Mouse (Mus musculus) myocyte (in vitro differentiated cells): Measurements from ENCODE around the gene Akt1s1. TPM values are rescaled to one million over a fixed set of nuclear protein-coding genes. Genes with fewer than 3 reads are reported as not detected.

ENCODE experiments used
- H3K27me3 ChIP-seq: one replicate; pipeline ENCODE4 v1.6.1; 2011; ENCODE audit not compliant: control insufficient read depth, insufficient read depth, insufficient read length
- H3K36me3 ChIP-seq: one replicate; pipeline ENCODE4 v1.6.1; 2011; ENCODE audit not compliant: control insufficient read depth, insufficient read depth
- H3K4me2 ChIP-seq: one replicate; pipeline ENCODE4 v1.6.1; 2011; ENCODE audit warnings: low read depth, control low read depth
- H3K4me3 ChIP-seq: one replicate; pipeline ENCODE4 v1.5.1; 2011; ENCODE audit warnings: mild to moderate bottlenecking, control low read depth, moderate library complexity
- H3K79me2 ChIP-seq: one replicate; pipeline ENCODE4 v1.6.1; 2011; ENCODE audit not compliant: control insufficient read depth, insufficient read depth
- H3ac ChIP-seq: one replicate; pipeline ENCODE4 v1.6.1; 2011; ENCODE audit not compliant: control insufficient read depth, insufficient read length
- CEBPB ChIP-seq: IDR thresholded peaks from 2 replicates; pipeline ENCODE4 v1.6.1; 2011; ENCODE audit warnings: mild to moderate bottlenecking, moderate library complexity; ENCODE audit not compliant: poor library complexity, insufficient read depth, severe bottlenecking
- E2F4 ChIP-seq: IDR thresholded peaks from one replicate; pipeline ENCODE4 v1.6.1; 2011; ENCODE audit warnings: mild to moderate bottlenecking, control low read depth, moderate library complexity; ENCODE audit not compliant: insufficient read depth
- MAX ChIP-seq: IDR thresholded peaks from one replicate; pipeline ENCODE4 v1.6.1; 2011; ENCODE audit warnings: low read depth, mild to moderate bottlenecking, control low read depth
- MYOD1 ChIP-seq, 3 experiments: IDR thresholded peaks; one replicate each; pipeline ENCODE4 v1.6.1; 2011; ENCODE audit warnings: control low read depth in 2 of 3, low read depth in 2 of 3, mild to moderate bottlenecking in 2 of 3, moderate library complexity in 1 of 3; ENCODE audit not compliant: insufficient read length in 2 of 3, control insufficient read depth in 1 of 3
- MYOG ChIP-seq, 3 experiments: IDR thresholded peaks; one replicate each; pipeline ENCODE4 v1.6.1; 2011; ENCODE audit warnings: control low read depth in 2 of 3, low read depth in 2 of 3, mild to moderate bottlenecking in 2 of 3; ENCODE audit not compliant: insufficient read length in 2 of 3, control insufficient read depth in 1 of 3, insufficient read depth in 1 of 3
- POLR2A ChIP-seq: IDR thresholded peaks from one replicate; pipeline ENCODE4 v1.6.1; 2011; ENCODE audit warnings: low read depth, mild to moderate bottlenecking, control low read depth, moderate library complexity; ENCODE audit not compliant: insufficient read length
- POLR2AphosphoS2 ChIP-seq: IDR thresholded peaks from one replicate; pipeline ENCODE4 v1.6.1; 2011; ENCODE audit warnings: low read depth, control low read depth; ENCODE audit not compliant: insufficient read length
- REST ChIP-seq: IDR thresholded peaks from one replicate; pipeline ENCODE4 v1.6.1; 2011; ENCODE audit warnings: mild to moderate bottlenecking, control low read depth, moderate library complexity; ENCODE audit not compliant: insufficient read depth, insufficient read length
- SRF ChIP-seq: IDR thresholded peaks from one replicate; pipeline ENCODE4 v1.6.1; 2011; ENCODE audit warnings: low read depth; ENCODE audit not compliant: control insufficient read depth, insufficient read length
- TCF12 ChIP-seq: IDR thresholded peaks from one replicate; pipeline ENCODE4 v1.6.1; 2011; ENCODE audit warnings: mild to moderate bottlenecking, control low read depth; ENCODE audit not compliant: poor library complexity, insufficient read depth, severe bottlenecking
- TCF3 ChIP-seq: IDR thresholded peaks from one replicate; pipeline ENCODE4 v1.6.1; 2011; ENCODE audit warnings: low read depth, control low read depth; ENCODE audit not compliant: insufficient read length
- USF1 ChIP-seq: IDR thresholded peaks from one replicate; pipeline ENCODE4 v1.6.1; 2011; ENCODE audit warnings: low read depth, mild to moderate bottlenecking, control low read depth, moderate library complexity
- polyA plus RNA-seq: library from polyadenylated mRNA; unstranded; fragments of >200 nt; fragmentation: generic; extraction: Trizol; gene quantifications from one replicate; pipeline ENCODE4 v1.2.1, GENCODE M21; 2012; ENCODE audit warnings: missing spikeins

The Akt1s1 gene
- polyA plus RNA-seq, 1 experiment: 200 TPM

DNA sequence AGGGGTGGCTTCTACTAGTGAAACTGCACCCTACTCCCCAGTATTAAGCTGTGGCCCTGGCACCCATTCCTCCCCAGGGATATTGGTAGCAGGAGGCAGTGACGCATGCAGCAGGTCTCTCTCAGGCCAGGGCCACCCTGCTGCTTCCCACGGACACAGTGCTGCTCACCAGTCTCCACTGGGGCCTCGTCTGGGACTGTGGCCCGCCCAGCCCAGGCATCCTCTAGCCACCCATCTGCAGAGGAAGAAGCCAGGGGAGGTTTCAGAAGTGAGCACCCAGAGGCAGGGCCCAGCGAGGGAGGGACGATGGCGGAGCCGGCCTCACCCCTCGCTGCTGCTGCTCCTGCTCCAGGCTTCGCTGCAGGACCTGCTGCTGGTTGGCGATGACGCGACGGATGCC, 14.4 kb downstream of the Akt1s1 start:
- H3ac ChIP-seq: no peak overlapping the region
- peaks cover 49% of the 10 kb centered on the region for H3K79me2 ChIP-seq
- H3K36me3 ChIP-seq: peaks cover 5% of the 10 kb centered on the region
- H3K4me3 ChIP-seq: no peak overlapping the region
- no peak for TF ChIP-seq TCF12
- no peak for TF ChIP-seq MYOD1 (IDR thresholded peaks at IDR 0.05; ENCODE audit: control insufficient read depth in 1 of 3, insufficient read length in 2 of 3, low read depth in 2 of 3)
- TF ChIP-seq MAX: no peak
- TF ChIP-seq MYOG (IDR thresholded peaks at IDR 0.05; ENCODE audit: control insufficient read depth in 1 of 3, insufficient read depth in 1 of 3, insufficient read length in 2 of 3, low read depth in 2 of 3): no peak
- no peak for TF ChIP-seq CEBPB
- peak; percentile 32 for TF ChIP-seq POLR2A
- no peak for TF ChIP-seq E2F4
- no peak for TF ChIP-seq REST
- H3K4me2 ChIP-seq: no peak overlapping the region
- H3K27me3 ChIP-seq: no peaks in the 10 kb centered on the region

DNA sequence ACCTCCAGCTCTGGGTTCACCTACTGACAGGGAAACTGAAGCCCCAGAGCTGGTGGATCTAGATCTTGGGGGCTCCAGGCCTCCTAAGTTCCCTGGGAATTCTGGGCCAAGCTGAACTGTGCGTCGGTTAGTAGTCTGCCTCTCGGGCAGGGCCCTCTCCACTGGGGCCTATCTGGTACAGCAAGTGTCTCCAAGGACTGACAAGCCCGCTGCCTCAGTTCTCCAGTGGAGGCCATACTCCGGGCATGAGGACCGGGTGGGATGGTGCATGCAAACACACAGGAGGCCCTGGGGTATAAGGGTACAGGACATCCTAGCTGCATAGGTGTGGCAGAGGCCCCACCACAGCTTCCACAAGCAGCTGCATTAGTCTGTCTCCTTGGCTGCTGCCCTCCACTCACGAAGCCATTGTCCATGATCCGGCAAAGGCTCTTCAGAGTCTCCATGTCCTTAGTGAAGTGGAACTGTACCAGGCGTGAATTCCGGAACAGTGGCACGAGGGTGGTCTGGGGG, 15.2 kb downstream of the Akt1s1 start:
- Histone ChIP-seq H3K4me3 (no peak overlapping the region), H3K79me2 (peaks cover 54% of the 10 kb centered on the region), H3ac (no peak overlapping the region), H3K36me3 (peaks cover 5% of the 10 kb centered on the region), H3K27me3 (no peaks in the 10 kb centered on the region), H3K4me2 (no peak overlapping the region)
- no peak for TF ChIP-seq TCF12
- TF ChIP-seq POLR2AphosphoS2: peak; percentile 62
- no peak for TF ChIP-seq SRF

DNA sequence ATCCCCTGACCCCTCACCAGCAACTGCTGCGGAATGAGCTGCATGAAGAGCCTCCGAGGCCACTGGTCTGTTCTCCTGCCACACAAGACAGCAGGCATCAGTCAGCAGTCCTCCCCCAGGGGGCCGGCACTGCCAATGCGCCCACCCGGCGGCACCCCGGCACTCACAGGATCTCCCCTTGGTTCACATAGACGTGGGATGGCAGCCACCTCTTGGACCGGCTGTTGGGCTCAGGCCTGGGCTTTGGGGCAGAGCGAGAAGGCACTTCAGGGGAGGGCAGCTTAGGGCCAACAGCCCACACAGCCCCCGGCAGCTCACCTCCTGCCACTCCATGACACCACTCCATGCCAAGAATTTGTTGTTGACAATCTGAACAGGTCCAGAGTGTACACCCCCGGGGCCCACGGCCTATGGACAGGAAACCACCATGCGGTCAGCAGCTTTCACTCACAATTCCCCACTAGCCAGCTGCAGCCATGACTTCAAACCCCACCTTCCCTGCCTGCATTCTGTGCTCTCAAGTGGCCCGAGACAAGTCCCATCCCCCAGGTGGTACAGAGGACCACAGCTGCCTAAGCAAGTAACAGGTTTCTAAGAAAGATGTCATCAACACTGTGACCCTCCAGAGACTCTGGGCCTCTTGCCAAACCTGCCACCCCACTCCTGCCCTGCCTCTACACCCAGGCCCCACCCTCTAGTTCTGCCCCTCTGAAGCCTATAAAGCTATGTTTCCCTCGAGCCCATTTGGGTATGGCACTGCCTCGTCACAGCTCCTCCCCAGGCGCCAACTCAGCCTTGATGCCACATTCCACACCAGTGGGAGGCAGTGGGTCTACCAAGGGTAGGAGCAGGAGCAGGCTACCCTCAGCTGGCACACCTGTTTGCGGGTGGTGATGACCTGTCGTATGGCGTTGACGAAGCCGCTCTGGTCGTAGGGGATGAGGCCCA, 16.1 kb downstream of the Akt1s1 start:
- TF ChIP-seq TCF3 (no peak), E2F4 (no peak), POLR2A (peak; percentile 27), CEBPB (no peak), MAX (no peak), TCF12 (no peak), REST (no peak), MYOG (IDR thresholded peaks at IDR 0.05; ENCODE audit: control insufficient read depth in 1 of 3, insufficient read depth in 1 of 3, insufficient read length in 2 of 3, low read depth in 2 of 3) (peak in 1 of 3 experiments; percentile 61), POLR2AphosphoS2 (peak; percentile 70), SRF (no peak), USF1 (no peak), MYOD1 (IDR thresholded peaks at IDR 0.05; ENCODE audit: control insufficient read depth in 1 of 3, insufficient read length in 2 of 3, low read depth in 2 of 3) (peak in 2 of 3 experiments; percentile 33 to 68)
- Histone ChIP-seq H3ac (no peak overlapping the region), H3K36me3 (peaks cover 5% of the 10 kb centered on the region), H3K79me2 (peaks cover 49% of the 10 kb centered on the region), H3K27me3 (no peaks in the 10 kb centered on the region), H3K4me3 (no peak overlapping the region), H3K4me2 (peak overlapping the region; percentile 92)

DNA sequence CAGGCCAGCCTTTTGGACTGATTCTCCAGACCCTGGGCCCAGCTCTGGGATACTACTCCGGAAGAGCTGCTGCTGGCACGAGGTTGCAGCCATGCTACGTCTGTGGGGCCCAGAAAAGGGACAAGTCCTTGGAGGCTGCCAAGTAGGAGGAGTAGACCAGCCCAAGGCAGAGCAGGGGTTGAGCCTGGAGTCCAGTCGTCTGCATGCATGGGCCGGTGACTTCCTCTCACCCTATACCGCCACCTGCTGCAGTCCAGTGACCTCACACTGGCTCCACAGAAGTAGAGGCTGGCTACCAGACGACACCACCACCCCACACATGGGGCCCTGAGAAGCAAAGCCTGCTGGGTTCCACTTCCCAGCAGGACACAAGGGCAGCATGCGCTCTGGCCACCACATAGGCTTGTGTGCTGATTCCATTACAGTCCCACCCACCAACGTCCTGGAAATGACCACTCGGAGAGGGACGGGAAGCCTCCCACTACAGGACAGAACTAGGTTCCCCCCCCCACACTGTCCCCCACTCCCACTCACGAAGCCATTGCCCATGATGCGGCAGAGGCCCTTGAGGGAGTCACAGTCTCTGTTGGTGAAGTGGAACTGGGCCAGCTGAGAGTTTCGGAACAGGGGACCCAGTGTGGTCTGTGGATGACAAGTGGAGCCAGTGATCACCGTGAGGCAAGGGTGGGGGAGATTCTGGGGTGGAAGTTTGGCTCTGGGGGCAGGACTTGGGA, 17.7 kb downstream of the Akt1s1 start:
- Histone ChIP-seq H3K27me3 (no peaks in the 10 kb centered on the region), H3K4me2 (peak overlapping the region; percentile 92), H3K4me3 (no peak overlapping the region), H3K79me2 (peaks cover 49% of the 10 kb centered on the region), H3K36me3 (peaks cover 3% of the 10 kb centered on the region), H3ac (no peak overlapping the region)
- TF ChIP-seq MYOD1 (IDR thresholded peaks at IDR 0.05; ENCODE audit: control insufficient read depth in 1 of 3, insufficient read length in 2 of 3, low read depth in 2 of 3) (peak in 1 of 3 experiments; percentile 31), USF1 (no peak), POLR2AphosphoS2 (peak; percentile 64)

DNA sequence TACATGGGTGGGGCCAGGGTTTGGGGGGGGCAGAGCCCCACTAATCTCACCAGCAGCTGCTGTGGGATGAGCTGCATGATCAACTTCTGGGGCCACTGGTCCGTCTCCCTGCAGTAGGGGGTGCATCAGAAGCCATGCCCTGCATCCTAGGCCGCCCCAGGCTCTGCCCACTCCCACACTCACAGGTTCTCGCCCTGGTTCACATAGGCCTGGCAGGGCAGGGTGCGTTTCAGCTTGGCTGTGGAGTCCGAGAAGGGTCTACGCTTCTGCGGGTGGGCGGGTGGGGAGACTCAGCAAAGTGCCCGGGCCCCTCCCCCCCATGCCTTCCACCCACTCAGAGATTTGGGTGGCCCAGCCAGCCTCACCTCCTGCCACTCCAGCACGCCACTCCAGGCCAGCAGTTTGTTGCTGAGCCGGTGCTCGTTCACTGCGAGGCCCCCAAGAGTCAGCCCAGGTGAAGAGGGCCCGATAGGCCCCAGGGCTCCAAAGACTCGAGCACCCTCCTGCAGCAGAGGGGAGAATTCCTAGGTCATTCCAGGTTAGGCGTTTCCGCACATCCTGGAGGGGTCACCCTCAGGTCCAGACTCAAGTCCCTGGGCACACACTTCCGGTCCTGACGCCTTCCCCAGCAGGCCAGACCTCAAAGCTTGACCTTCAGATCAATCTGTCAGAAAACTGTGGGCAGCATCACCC, 18.4 kb downstream of the Akt1s1 start:
- no peaks in the 10 kb centered on the region for H3K27me3 ChIP-seq
- H3K79me2 ChIP-seq: peaks cover 49% of the 10 kb centered on the region
- H3K4me2 ChIP-seq: peak overlapping the region; percentile 92
- TF ChIP-seq MYOD1 (IDR thresholded peaks at IDR 0.05; ENCODE audit: control insufficient read depth in 1 of 3, insufficient read length in 2 of 3, low read depth in 2 of 3): peak in 1 of 3 experiments; percentile 56
- TF ChIP-seq MYOG (IDR thresholded peaks at IDR 0.05; ENCODE audit: control insufficient read depth in 1 of 3, insufficient read depth in 1 of 3, insufficient read length in 2 of 3, low read depth in 2 of 3): peak in 1 of 3 experiments; percentile 13
- no peak for TF ChIP-seq REST
- no peak for TF ChIP-seq SRF
- peak; percentile 39 for TF ChIP-seq POLR2AphosphoS2
- no peak overlapping the region for H3ac ChIP-seq
- H3K4me3 ChIP-seq: peak overlapping the region; percentile 19
- no peaks in the 10 kb centered on the region for H3K36me3 ChIP-seq
